Mouse (Mus musculus): ENCODE data around the gene Adamtsl3.

The Adamtsl3 gene

DNA sequence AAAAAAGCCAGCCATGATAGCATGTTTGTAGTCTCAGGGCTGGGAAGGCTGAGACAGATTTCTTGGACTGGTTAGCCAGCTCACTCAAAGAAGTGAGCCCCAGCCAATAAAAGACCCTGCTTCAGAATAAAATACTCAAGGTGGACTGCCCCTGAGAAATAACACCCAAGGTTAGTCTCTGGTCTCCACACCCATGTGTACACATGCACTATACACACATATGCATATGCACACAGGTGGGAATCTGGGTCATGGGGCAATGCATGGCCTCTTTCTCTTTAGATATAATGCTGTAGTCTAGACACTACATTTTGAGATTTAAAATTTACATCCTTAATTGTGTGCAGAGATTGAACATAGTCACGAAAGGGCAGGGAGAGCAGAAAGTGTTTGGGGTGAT lies 88.8 kb downstream of the Adamtsl3 start:
- DNase-seq: no peak

DNA sequence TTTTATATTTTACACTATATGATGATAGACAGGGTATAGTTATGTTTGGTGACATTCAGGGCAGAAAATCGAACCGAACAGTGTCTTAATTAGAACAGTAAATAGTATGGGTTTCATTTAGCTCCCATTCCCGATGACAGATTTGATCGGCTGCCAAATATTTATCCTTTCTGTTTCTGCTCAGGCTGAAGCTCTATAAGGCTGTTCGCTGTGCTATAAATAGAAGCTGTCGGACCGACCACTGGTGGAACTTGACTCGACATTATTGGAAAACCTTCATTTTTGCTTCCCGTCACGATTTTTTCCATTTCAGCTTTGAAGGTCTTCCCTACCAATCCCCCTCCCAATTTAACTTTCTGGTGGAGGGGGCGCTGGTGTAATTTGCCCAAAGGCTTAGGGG lies 89.9 kb downstream of the Adamtsl3 start:
- DNase-seq: no peak

DNA sequence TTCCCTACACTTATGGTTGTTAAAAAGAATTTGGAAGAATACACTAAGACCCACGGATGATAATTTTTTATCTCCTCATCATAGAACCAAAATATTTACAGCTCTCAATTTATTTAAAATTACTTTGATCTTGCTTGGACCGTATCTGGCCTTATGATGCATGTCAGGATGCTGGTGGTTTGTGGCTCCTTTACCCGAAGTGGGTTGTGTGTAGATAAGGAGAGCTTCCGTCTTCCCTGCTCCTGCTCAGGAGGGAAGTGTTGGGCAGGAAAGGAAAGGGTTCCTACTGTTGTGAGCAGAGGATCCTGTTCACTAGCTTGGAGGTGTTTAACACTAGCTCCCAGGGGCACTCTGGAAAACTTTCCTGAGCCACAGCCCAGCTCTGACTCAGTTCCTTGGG lies 94.0 kb downstream of the Adamtsl3 start:
- DNase-seq: no peak

DNA sequence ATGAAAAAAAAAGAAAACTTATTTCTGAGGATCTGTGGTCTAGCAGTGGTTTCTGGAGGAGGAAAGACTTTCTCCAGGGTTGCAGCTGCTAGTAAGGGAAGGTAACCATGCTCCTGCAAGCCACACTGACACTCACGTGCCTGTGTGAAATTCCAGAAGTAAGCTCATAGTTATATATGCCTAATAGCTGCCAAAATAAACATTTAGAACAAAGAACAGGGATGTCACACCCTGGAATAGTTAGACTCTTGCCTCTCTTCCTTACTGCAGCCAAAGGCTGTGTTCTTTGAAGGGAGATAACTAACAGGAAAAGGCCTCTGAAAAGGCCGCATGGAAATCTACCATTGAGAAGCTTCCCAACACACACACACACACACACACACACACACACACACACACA lies 96.1 kb downstream of the Adamtsl3 start:
- no peak for DNase-seq

DNA sequence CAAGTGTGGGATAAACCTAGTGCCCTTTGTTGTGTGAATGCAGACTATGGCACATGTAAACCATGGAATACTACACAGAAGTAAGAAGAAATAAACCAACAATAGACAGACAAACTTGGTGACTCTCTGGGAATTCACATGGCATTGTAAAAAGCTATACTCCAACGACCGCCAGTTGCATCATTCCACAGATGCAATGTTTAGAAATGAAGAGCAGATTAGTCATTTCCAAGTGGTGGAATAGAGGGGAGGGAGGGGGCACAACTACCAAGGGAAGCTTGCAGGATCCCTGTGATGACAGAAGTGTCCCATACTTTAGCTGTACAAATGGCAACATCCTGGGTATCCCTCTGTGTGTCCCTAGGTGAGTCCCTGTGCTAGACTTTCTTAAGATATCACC lies 97.7 kb downstream of the Adamtsl3 start:
- DNase-seq: no peak

DNA sequence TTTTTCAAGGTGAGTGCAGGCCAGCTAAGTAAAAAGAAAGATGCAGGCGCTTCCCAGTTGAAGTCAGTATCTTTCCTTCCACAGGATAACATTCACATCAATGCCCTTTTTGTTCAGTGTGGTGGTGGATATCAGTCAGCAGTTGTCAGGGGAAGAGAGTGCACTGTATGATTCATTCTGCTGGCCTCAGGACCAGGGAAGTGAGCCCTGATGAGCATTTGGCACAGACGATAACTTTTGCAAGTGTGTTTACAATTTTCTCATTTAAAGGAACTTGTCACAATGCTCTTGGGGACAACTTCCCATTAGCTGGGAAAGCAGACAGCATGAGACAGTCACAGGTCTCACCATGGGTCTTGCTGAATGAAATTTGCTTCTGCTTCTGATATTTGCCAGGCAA lies 122.9 kb downstream of the Adamtsl3 start:
- DNase-seq: no peak

DNA sequence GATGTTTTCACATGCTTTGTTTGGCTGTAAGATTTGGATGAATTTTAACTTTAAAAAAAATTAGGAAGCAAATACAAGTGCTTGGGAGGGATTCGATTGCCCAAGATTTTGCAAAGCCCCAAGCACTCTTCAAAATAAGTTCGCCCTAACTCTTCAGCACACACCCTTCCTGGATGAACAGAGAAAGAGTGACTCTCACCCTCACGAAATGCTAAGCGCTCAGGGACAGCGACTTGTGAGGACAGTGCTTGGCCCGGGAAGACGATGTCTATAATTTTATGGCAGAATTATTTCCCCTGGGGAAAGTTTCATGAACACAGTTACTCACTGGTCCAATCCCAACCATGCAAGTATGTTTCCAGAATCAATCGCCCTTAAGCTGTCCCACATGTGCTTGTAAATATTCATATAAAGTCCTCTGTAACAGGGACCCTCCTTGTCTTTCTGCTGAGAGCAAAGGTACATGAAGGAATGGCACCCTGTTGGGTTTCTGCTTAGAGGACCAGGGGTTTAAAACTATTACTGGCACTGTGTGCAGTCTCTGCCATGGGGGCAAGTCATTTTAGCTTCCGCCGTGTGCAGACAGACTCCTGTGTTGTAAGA lies 127.5 kb downstream of the Adamtsl3 start:
- no peak for DNase-seq

DNA sequence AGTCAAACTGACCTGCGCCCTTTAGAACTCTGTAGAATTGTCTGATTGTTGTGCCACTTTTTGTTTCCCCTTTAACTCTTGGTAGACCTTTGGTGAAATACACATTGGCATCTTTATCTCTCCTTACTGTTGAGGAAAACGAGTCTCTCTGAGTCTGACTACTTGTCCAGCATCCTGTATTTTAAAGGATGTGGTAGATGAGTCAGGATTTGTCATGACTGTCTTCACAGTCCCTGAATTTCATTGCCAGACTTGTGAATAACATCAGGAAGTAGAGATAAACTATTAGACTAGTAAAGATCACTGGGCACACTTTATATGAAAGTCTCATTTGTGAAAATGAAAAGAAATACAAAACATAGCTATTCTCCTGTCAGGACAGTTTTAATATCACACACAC lies 128.9 kb downstream of the Adamtsl3 start:
- no peak for DNase-seq

DNA sequence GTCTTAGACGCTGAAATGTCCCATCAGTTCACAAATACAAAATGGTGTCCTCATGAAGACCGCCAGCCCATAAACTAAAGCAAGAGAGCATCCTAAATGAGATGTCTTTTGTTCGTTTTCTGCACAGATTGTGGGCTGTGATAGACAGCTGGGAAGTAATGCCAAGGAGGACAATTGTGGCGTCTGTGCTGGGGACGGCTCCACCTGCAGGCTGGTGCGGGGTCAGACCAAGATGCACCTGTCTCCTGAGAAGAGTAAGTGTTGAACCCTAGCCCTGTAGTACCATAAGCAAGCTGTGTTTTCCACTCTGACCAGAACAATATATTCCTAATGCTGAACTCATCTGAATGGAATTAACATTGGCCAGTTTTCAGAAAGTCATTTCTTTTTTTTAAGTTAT lies 129.9 kb downstream of the Adamtsl3 start:
- no peak for DNase-seq

DNA sequence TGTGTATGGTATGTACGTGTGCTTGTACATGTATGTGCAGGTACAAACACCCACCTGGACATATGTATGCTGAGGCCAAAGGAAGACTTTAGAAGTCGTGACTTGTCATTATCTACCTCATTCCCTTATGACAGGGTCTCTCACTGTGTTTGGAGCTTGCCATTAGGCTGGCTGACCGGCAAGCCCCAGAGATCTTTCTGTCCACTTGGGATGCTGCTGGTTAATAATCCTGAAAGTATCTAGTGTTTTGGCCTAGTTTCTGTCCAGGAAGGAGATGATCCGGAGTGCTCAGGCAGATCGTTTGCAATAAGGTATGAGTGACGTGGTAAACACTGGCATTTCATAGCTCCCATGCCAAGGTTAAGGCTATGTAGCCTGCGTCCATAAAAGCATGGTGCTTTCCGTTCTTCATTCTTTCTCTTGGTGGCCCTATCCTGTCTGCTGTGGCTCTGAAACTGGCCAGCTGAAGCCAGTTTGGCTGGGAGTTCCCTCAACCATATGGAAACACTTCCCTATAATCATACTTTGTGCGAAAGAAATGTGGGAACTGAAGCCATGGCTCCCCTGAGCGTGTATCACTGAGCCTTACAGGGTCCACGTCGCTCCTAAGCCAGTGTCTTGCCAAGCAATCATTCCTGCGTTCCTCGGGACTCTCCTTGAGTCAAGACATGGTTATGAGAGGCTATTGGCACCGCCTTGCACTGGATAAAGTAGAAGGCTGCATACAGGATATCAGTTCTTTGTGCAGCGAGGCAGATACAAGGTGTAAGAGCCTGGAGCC lies 141.1 kb downstream of the Adamtsl3 start:
- no peak for DNase-seq

DNA sequence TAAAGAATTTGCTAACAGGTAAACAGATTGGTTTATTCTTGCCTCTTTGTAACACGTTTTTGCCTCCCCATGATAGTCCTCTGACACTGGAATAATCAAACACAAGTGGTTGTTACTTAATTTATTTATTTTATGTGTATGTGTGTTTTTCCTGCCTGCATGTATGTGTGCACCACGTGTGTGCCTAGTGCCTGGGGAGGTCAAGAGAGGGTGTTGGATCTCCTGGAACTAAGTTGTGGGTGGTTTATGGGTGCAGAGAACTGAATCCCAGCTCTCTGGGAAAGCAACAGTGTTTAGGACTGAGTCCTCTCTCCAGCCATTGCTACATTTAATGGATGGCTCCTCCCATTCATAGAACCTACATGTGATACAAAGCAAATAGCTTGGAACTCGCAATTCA lies 143.0 kb downstream of the Adamtsl3 start:
- no peak for DNase-seq

DNA sequence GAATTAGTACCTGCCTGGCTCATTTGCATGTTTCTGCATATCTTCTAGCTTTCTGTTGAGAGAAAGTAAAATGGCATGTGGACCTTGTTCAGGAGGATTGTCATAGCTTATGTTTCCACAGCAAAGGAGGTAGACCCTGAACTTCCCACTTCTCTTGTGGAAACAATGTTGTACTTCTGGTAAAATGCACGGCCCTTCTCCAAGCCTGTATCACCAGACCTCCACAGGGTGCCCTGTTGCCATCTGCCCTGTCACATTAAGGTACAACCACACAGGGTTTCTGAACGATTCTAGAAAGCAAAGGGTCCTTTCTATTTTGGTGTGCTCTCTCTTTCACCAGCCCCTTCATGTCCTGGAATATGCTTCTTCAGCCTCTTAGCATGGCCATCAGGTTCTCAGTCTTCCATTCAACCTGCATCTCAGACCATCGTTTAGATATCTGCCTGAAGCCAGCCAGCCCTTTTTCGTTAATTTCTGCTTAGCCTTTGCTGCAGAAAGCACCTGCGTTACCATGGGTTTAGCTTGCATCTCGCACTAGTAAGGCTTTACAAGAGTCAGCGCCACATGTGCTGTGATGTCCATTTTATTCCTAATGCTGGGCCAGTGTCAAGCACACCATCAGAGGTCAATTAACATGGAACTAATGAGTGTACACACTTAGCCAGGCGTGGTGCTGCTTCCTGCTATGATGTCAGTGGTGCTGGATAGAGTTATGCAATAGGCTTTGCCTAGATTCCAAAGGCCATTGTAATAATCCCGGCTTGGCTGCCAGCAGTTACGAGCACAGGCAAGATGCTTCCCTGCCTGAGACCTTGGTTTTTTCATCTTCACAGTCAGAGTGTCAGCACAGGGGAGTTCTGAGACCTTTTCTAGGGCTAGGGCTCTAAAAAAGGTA lies 143.6 kb downstream of the Adamtsl3 start:
- DNase-seq: no peak

DNA sequence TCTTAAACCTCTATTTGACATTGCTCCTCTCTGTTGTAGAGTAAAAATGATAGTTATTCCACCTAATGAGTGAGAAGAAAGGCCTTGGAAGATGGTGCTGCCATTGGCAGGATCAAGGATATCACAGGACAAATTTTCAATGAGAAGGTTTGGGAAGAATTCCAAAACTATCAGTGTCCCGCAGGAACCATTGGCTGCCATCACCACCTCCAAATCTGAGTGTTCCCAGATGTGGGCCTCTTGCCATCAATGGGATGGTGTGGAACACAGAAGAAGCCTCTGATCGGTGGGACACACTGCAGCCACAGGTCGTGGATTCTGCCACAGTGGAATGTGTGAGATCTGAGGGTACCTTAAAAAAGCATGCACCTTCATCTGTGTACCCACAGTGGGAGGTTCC lies 147.9 kb downstream of the Adamtsl3 start:
- no peak for DNase-seq

DNA sequence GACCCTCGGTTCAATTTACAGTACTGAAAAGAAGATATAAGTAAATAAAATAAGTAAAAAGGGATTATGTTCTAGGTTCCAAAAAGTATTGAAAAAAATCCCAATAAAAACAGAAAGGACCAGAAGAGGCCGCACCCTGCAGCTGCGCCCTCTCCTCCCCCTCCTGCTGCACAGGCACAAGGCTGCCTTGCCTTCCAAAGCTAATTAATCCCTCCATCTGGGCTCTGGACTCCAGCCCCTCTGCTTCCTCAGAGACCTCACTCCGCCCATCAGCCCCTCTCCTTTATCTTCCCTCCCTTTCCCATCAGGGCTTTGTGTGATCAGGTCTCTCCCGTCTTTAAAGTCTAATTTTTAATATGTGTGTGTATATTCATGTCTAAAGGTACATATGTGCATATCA lies 149.3 kb downstream of the Adamtsl3 start:
- DNase-seq: no peak

DNA sequence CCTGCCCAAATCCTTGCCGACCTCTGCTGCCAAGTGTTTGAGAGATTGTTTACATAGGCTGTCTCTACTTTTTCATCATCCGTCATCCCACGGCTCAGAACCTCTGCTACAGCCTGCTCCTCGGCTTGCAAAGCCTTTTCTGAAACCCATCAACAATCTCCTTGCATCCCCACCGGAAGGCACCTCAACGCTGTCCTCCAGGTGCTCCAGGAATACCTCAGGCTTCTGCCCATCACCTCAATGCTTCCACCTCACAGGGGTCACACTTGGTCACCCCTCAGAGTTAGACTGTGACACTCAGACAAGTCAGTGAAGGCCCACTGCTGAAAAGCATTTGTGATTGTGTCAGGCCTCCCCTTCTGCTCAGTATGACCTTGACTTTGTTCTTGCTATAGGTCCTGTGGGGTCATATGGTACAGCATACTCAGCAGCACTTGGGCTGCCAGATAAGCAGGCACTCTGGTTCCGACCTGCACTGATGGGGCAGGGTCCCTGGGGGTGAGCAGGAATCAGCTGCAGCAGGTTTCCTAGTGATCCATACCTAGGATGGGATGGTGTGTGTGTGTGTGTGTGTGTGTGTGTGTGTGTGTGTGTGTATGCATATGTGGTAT lies 150.0 kb downstream of the Adamtsl3 start:
- no peak for DNase-seq

DNA sequence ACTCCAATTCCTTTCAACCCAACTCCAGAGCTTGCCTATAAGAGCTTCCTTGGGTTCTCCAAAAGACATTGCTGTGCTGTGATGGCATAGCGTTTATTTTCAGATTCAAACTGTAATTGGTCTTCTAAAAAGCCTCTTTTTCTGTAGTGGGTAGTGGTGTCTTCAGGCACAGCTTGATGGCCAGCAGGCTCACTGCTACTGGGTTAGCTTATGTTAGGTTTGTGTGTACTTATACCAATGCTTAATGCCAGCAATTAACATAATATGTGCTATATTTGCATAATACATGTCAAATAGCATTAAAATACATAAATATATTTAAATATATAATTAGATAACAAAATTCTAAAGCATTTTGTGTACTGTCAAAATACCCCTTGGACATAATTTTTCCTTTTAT lies 155.5 kb downstream of the Adamtsl3 start:
- no peak for DNase-seq

DNA sequence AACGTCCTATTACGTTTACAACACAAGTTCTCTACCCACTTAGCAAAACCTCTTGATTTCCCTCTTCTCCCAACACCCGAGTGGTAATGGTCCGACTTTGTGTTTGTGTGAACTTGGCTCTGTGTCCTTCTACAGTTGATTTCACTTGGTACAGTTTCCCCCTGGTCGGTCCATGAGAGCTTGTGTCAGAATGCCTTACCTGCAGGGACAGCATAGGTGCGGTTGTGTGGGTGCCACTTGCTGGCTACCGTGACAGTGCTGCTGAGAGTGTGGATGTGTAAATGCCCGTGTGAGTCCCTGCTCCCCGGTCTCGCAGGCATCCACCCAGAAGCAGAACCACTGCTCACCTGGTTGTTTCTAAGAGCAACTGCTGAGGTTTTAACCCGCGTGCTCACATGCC lies 157.4 kb downstream of the Adamtsl3 start:
- no peak for DNase-seq

DNA sequence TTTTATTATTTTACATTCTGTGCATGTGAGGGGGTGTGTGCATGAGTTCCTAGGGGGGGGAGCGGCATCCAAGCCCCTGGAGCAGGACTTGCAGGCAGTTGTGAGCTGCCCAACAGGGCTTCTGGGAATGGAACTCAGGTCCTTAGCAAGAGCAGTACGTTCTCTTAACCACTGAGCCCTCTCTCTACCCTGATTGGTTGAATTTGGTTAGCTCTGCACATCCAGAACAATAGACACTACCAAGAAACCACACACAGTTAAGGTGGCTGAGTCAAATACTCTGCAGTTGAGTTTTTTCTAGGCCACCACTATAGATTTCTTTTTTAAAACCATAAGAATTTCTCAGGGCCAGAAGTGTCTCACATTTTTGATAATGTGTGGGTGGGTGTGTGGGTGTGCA lies 158.7 kb downstream of the Adamtsl3 start:
- DNase-seq: no peak

DNA sequence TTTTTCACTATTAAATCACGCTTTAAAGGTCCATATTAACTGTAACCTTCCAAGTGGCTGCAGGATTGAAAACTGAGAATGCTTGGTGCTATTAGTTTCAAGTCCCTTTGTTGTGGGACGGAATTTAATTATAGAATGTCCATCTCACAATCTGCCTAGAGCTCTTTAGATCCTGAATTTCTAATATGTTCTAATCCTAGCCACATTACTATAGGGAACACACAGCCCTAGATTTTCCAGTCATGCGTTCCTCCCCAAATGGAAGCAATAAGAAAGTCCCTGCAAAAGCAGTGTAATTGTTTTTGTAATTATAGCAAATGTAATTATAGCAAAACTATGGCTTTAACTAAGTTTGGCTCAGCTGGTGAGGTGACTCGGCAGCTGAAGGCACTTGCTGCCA lies 161.6 kb downstream of the Adamtsl3 start:
- DNase-seq: no peak

DNA sequence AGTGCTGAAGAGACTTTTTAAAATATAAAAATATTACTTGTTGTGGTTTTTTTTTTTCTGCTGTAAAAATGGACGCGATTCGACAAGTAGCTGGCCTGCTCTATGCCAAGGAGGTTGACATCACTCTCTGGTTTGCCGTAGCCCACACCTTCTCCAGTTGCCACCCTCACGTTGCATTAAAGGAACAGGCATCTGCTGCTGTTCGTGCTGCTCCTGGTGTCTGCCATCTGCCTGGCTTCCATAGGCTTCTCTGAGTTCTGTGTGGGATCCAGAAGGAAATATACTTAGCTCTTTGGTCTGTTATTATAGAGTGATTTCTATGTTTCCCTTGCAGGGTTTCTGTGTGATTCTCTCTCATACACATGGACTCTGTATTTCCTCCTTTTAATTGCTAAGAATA lies 165.8 kb downstream of the Adamtsl3 start:
- DNase-seq: no peak

DNA sequence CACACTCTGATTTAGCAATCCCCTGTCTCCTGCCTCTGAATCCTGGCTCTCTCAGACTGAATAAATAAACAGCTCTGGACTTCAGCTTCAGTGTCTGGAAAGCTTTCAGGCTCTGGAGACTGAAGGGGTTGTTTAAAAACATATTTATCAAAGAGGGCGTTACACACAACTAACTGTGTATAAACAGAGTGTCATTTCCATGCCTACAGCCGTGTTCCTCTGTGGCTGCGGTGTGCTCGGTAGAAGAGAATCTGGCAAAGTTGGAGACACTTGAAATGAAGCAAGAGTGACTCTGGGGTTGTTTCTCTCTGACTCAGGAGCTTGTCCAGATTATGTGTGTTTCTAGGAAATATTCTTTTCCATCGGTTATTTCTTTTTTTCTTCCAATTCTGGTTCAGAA lies 167.0 kb downstream of the Adamtsl3 start:
- no peak for DNase-seq

DNA sequence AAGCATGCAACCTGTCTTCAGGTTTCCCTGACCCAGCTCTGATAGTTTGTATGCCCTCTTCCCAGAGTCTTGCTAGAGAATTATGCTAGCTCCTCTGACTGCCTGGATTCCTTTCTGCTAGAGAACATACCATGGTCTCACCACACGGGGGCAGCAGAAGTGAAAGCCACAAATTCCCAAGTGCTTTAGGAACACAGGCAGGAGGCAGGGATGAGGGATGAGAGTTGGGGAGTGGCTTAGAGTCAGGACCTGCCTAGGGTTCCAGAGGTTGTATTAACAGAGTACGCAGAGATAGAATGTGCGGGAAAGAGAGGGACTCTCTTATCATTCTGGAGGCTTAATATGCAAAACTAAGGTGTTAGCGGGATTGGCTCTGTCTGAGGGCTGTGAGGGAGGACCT lies 168.6 kb downstream of the Adamtsl3 start:
- peak; percentile 71 for DNase-seq

DNA sequence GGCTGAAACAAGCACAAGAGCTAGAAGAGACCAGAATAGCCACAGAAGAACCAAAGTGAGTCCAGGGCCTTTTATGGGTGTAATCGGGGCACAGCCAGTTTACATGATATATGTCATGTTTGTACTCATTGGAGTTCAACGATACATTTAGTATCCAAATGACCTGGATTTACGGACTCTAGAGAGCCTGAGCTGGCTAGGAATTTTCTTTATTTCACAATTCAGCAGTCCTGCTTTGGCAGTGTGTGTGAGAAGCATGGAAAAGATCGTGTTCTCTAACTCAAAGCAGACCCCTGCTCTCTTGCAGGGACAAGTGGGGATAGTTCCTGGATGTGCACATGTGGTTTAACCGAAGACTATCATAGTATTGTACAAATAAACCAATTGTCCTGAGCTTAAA lies 195.1 kb downstream of the Adamtsl3 start:
- no peak for DNase-seq

DNA sequence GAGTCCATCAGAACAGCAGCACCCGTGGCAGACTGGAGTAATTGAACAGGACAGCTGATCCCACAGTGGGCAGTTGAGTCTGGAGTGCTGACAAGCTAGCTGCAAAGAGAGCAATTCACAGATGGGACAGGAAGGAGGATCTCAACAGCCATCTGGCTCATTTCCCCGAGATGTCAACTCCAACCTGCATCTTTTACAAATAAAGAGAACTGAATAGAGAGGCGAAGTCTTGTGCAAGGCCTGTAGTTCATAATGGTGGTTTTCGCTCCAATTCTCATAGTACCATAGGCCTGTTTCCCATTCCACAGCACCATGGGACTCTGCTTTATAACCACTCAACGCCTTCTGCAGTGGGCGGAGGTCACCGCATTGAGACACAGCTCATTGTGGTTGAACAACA lies 195.9 kb downstream of the Adamtsl3 start:
- DNase-seq: no peak

All from kidney, postnatal 10 days (tissue).